Mouse (Mus musculus) lung, postnatal 0 days (tissue): ENCODE results near the gene Hist1h2ac.

Source experiments
- CTCF ChIP-seq: IDR thresholded peaks from 2 replicates; pipeline ENCODE4 v1.5.1; 2016; ENCODE audit warnings: antibody characterized with exemption, mild to moderate bottlenecking
- EP300 ChIP-seq: IDR thresholded peaks from 2 replicates; pipeline ENCODE4 v1.6.1; 2016; ENCODE audit warnings: antibody characterized with exemption, mild to moderate bottlenecking, control low read depth

- no peak for TF ChIP-seq CTCF
- no peak for TF ChIP-seq EP300
These were observed 45.4 kb upstream of the Hist1h2ac start for GRCm38 (mm10) chr13:23729192-23729525.
